Mouse (Mus musculus) testis, adult 2 months (tissue): ENCODE results near the gene Kiss1.

Source experiments
- CTCF ChIP-seq: fragments of 200-500 bp; IDR thresholded peaks from 2 replicates; pipeline ENCODE4 v1.5.1; 2012; ENCODE audit warnings: low read depth, mild to moderate bottlenecking, inconsistent platforms, low read length, moderate library complexity; ENCODE audit not compliant: control insufficient read depth, insufficient read depth, insufficient replicate concordance
- POLR2A ChIP-seq: fragments of 200-500 bp; IDR thresholded peaks from 2 replicates; pipeline ENCODE4 v1.6.1; 2012; ENCODE audit warnings: low read depth, mild to moderate bottlenecking, inconsistent platforms, low read length, moderate library complexity; ENCODE audit not compliant: control insufficient read depth

GRCm38 (mm10) chr1:133355469-133355868, 33.8 kb downstream of the Kiss1 start:
- TF ChIP-seq POLR2A (no peak), CTCF (no peak)
